Mouse (Mus musculus) erythroblast, embryonic 14.5 days (primary cell): ENCODE data around the gene Itpr3. TPM values are rescaled to one million over a fixed set of nuclear protein-coding genes. Genes with fewer than 3 reads are reported as not detected.

Experiments used
- H3K27me3 ChIP-seq: 2 replicates; pipeline ENCODE4 v1.6.1; 2012; ENCODE audit warnings: inconsistent platforms; ENCODE audit not compliant: control insufficient read depth
- H3K36me3 ChIP-seq: 2 replicates; pipeline ENCODE4 v1.6.1; 2012; ENCODE audit warnings: mild to moderate bottlenecking, inconsistent platforms; ENCODE audit not compliant: control insufficient read depth
- H3K4me1 ChIP-seq: 2 replicates; pipeline ENCODE4 v1.6.1; 2012; ENCODE audit warnings: inconsistent platforms; ENCODE audit not compliant: control insufficient read depth
- H3K4me3 ChIP-seq: replicated peaks from 2 replicates; pipeline ENCODE3; 2012; ENCODE audit warnings: moderate library complexity, mild to moderate bottlenecking, inconsistent platforms
- H3K9me3 ChIP-seq: 2 replicates; pipeline ENCODE4 v1.6.1; 2012; ENCODE audit warnings: low read length, inconsistent platforms, mixed read lengths; ENCODE audit not compliant: control insufficient read depth
- GATA1 ChIP-seq: IDR thresholded peaks from 2 replicates; pipeline ENCODE4 v1.6.1; 2012; ENCODE audit warnings: low read length, inconsistent platforms, mixed read lengths
- TAL1 ChIP-seq: IDR thresholded peaks from 3 replicates; pipeline ENCODE4 v1.6.1; 2012; ENCODE audit warnings: low read length, inconsistent platforms, mixed read lengths
- polyA plus RNA-seq: library from polyadenylated mRNA; stranded (reverse); fragments of >175 nt; gene quantifications from 2 replicates; pipeline ENCODE4 v1.2.3, GENCODE M21; 2012

The Itpr3 gene
- polyA plus RNA-seq, 1 experiment, result 0.02 TPM

DNA sequence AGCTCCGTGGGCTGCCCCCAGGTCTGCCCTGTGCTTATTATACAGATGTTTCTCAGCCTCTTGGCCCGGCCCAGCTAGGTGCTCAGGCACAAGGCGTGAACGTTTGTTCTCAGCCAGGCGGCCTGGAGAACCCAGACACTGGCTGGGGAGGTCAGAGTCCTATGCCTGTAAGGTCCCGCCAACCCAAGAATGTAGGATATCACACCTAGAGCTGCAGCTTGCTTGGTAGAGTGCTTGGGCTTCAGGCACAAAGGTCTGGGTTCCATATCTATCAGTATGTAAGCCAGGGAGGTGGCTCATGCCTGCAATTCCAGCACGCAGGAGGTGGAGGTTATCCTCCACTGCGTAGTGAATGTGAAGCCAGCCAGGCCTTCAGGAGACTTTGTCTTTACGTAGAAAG, 33.0 kb downstream of the Itpr3 start:
- TF ChIP-seq TAL1, result no peak
- TF ChIP-seq GATA1, result no peak
- no peak overlapping the region for H3K4me3 ChIP-seq
- H3K36me3 ChIP-seq, result peaks cover 2% of the 10 kb centered on the region; the same call in 1 of the 2 replicates
- no peaks in the 10 kb centered on the region; the same call in 1 of the 2 replicates for H3K4me1 ChIP-seq
- no peaks in the 10 kb centered on the region for H3K27me3 ChIP-seq
- H3K9me3 ChIP-seq, result peaks cover 2% of the 10 kb centered on the region; the same call in 1 of the 2 replicates

DNA sequence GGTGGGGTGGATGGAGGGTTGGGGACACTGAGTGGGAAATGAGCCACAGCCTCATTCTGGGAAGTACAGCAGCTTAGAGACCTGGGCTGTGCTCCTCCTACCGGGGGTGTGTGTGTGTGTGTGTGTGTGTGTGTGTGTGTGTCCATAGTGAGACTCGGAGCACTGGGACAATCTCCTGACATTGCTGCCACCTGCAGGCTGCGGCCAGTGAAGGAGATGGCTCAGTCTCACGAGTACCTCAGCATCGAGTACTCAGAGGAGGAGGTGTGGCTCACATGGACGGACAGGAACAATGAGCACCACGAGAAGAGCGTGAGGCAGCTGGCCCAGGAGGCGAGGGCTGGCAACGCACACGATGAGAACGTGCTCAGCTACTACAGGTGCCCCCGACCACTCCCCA, 38.6 kb downstream of the Itpr3 start:
- H3K27me3 ChIP-seq, result no peaks in the 10 kb centered on the region
- no peak overlapping the region for H3K4me3 ChIP-seq
- H3K36me3 ChIP-seq, result peaks cover 2% of the 10 kb centered on the region; the same call in 1 of the 2 replicates
- no peak for TF ChIP-seq TAL1
- no peak for TF ChIP-seq GATA1
- H3K4me1 ChIP-seq, result no peaks in the 10 kb centered on the region
- no peaks in the 10 kb centered on the region for H3K9me3 ChIP-seq

DNA sequence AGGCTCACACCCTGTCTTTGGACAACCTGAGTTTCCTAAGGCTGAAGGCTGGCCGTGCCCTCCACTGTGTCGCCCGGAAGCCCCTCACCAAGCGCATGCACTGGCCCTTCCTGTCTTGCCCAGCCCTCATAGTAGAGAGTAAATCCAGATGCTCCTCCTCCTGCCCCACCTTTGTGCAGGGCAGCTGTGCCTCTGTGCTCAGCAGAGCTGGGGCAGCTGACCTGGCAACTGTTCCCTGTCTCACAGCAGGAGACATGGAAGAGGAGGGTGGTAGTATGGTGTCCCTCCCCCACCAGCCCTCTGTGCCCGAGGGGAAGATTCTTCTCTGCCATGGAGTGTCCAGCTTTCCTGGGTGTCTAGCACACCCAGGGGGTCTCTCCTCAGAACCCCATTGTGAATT, 44.6 kb downstream of the Itpr3 start:
- no peak overlapping the region for H3K4me3 ChIP-seq
- H3K36me3 ChIP-seq, result no peaks in the 10 kb centered on the region; the same call in 1 of the 2 replicates
- H3K27me3 ChIP-seq, result no peaks in the 10 kb centered on the region
- peaks cover 6% of the 10 kb centered on the region for H3K9me3 ChIP-seq
- H3K4me1 ChIP-seq, result peaks cover 4% of the 10 kb centered on the region
- TF ChIP-seq TAL1 (no peak), GATA1 (no peak)

DNA sequence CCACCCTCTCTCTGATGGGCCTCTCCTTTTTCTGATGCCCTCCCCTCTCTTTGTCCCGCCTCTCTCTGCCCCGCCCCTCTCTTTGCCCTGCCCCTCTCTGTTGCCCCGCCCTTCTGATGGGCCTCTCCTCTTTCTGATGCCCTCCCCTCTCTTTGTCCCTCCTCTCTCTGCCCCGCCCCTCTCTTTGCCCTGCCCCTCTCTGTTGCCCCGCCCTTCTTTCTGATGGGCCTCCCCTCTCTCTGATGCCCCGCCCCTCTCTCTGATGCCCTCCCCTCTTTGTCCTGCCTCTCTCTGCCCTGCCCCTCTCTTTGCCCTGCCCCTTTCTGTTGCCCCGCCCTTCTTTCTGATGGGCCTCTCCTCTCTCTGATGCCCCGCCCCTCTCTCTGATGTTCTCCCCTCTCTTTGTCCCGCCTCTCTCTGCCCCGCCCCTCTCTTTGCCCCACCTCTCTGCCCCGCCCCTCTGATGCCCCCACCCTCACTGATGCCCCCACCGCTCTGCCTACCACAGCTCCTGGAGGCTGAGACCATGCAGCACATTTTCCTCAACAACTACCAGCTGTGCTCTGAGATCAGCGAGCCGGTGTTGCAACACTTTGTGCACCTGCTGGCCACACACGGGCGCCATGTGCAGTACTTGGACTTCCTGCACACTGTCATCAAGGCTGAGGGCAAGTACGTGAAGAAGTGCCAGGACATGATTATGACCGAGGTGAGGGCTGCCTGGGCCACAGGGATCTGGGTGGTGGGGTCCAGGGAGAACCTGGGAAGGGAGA, 48.8 kb downstream of the Itpr3 start:
- H3K27me3 ChIP-seq, result no peaks in the 10 kb centered on the region
- H3K4me1 ChIP-seq, result peaks cover 4% of the 10 kb centered on the region
- H3K36me3 ChIP-seq, result peaks cover 2% of the 10 kb centered on the region; the same call in 1 of the 2 replicates
- no peak overlapping the region for H3K4me3 ChIP-seq
- H3K9me3 ChIP-seq, result peaks cover 6% of the 10 kb centered on the region
- TF ChIP-seq TAL1 (no peak), GATA1 (no peak)

DNA sequence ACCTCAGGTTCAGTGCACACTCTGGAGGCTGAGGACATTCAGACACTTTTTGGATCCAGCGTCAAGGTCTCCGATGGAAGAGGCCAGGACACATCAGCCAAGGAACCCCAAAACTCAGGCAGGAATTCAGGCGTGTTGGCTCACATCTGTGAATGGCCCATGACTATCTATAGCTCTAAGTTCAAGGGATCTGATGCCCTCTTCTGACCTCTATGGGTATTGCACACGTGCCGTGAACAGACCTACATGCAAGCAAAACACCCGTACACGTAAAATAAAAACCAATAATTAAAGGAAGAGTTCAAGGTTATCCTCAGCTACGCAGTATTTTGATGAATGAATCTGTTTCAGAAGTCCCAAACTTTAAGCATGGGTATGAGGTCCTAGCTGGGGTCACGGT, 49.6 kb downstream of the Itpr3 start:
- TF ChIP-seq TAL1 (no peak), GATA1 (no peak)
- peaks cover 2% of the 10 kb centered on the region; the same call in 1 of the 2 replicates for H3K36me3 ChIP-seq

DNA sequence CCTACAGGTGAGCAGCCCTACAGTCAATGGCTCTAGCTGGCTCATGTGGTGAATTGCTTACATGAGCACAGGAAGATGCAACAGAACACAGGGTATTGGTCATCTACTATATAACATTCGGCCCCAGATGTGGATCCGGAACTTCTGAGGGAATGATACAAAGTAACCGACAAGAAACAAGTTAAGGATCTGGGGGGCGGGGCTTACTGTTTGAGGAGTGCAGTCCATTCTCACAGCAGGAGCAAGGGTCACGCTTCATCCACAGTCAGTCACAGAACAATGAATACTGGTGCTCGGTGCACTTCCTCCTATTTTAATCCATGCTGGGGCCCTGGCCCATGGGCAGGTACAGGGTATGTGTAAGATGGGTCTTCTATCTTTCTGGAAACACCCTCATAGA, 50.8 kb downstream of the Itpr3 start:
- no peak for TF ChIP-seq TAL1
- no peak for TF ChIP-seq GATA1
- H3K4me3 ChIP-seq, result no peak overlapping the region
- peaks cover 6% of the 10 kb centered on the region for H3K9me3 ChIP-seq
- H3K27me3 ChIP-seq, result no peaks in the 10 kb centered on the region
- peaks cover 2% of the 10 kb centered on the region; the same call in 1 of the 2 replicates for H3K36me3 ChIP-seq
- peaks cover 4% of the 10 kb centered on the region for H3K4me1 ChIP-seq

More for the DNA sequence above, 49.6 kb downstream of the Itpr3 start:
- Histone ChIP-seq H3K9me3 (peaks cover 6% of the 10 kb centered on the region), H3K27me3 (no peaks in the 10 kb centered on the region), H3K4me3 (no peak overlapping the region), H3K4me1 (peaks cover 4% of the 10 kb centered on the region)

DNA sequence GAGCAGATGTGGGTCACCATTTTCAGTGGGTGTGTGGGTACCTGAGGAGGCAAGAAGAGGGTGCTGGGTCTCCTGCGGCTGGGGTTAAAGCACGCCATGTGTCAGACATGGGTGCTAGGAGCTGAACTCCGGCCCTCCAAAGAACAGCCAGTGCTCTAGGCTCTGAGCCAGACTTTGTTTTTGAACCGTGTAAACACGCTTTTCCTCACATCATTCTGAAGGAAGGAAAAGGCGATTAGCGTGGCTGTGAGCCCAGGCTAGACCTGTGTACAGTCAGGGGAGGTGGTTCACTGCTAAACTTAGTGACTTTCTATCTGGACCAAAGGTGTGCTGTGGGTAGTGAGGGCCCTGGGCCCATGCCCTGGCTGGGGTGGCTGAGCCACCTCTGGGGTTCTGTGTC, 53.0 kb downstream of the Itpr3 start:
- H3K36me3 ChIP-seq, result peaks cover 4% of the 10 kb centered on the region; the same call in 1 of the 2 replicates

DNA sequence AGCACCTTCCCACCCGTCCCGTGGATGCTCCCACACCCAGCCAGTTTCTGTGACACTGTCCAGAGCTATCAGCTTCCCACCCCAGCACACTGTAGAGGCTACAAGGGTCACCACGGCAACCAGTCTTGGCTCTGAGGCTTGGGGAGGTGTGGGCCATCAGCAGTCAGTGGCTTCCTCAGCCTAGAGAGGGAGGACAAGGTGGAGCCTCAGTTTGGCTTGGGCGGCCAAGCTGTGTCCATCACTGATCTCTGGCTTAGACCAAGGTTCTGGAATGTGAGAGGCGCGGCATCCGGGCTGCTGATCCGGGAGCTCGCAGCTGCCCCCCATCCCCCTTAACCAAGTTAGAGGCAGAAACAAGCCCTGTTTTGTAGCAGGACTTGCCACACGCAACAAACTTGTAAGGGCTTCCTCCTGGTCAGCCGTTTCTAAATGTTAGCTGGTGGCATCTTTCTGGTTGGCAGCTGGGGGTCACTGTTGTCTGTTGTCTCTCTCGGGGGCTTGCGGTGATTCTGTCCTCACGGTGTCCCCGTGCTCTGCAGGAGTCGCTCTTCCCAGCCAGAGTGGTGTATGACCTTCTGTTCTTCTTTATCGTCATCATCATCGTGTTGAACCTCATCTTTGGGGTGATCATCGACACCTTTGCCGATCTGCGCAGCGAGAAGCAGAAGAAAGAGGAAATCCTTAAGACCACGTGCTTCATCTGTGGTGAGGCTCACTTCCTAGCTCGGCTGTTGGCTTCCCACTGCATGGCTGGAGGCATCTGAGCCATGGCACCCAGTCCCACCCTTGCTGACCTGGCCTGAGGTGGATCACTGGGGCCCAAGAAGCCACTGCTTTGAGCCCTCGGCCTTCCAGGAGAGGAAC, 61.8 kb downstream of the Itpr3 start:
- no peak for TF ChIP-seq TAL1
- TF ChIP-seq GATA1, result no peak
- H3K4me1 ChIP-seq, result peaks cover 1% of the 10 kb centered on the region; the same call in 1 of the 2 replicates
- no peak overlapping the region for H3K4me3 ChIP-seq
- no peaks in the 10 kb centered on the region for H3K27me3 ChIP-seq
- H3K36me3 ChIP-seq, result peaks cover 31% of the 10 kb centered on the region
- peaks cover 25% of the 10 kb centered on the region for H3K9me3 ChIP-seq

More for the DNA sequence above, 53.0 kb downstream of the Itpr3 start:
- Histone ChIP-seq H3K4me1 (peaks cover 4% of the 10 kb centered on the region), H3K4me3 (no peak overlapping the region), H3K27me3 (no peaks in the 10 kb centered on the region), H3K9me3 (peaks cover 26% of the 10 kb centered on the region)
- TF ChIP-seq GATA1 (no peak), TAL1 (no peak)

DNA sequence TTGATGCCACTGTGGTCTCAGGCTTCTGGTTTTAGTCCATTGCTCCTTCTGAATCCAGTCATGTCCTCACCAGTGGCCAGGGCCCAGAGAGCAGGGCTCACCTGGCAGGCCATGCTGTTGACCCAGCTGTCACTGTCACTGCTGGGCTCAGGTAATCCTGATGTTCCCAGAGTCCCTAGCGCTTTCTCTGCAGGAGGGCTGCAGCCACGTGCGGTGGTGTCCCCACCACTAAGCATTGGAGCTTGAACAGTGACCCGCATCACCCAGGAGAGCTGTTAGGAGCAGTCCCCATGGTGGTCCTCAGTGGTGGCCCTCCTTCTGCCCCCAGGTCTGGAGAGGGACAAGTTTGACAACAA, 62.4 kb downstream of the Itpr3 start:
- Histone ChIP-seq H3K4me1 (peaks cover 2% of the 10 kb centered on the region; the same call in 1 of the 2 replicates), H3K27me3 (no peaks in the 10 kb centered on the region), H3K9me3 (peaks cover 19% of the 10 kb centered on the region), H3K36me3 (peaks cover 35% of the 10 kb centered on the region), H3K4me3 (no peak overlapping the region)
- TF ChIP-seq GATA1, result no peak
- no peak for TF ChIP-seq TAL1
